ENCODE assay signal across 8 mouse cellular contexts in genomic region chr4:81442078-81442981, GRCm38 (mm10). TPM values are rescaled to one million over a fixed set of nuclear protein-coding genes. Genes with fewer than 3 reads are reported as not detected.
DNase-seq lines count a peak whose midpoint lies in the region; ATAC-seq and TF ChIP-seq lines count a peak whose summit lies in the region.

Gene Mpdz, minus strand, starts transcription at chr4:81442815.

- H3K9me3 ChIP-seq in hindbrain, embryonic 16.5 days (ENCODE audit: control insufficient read depth, low read length), result no peaks in the 10 kb centered on the region

- peak within 1 kb of the TSS; percentile 75 for H3K27ac ChIP-seq in hindbrain, embryonic 16.5 days (ENCODE audit: low read depth, low read length)
- peak within 1 kb of the TSS; percentile 83 for H3K27ac ChIP-seq in left cerebral cortex, adult 2 months

- no peak for TF ChIP-seq CTCF in left cerebral cortex, adult 2 months (IDR thresholded peaks at IDR 0.05)

- no peaks in the 10 kb centered on the region for H3K27me3 ChIP-seq in hindbrain, embryonic 16.5 days (replicated peaks; ENCODE audit: control insufficient read depth, insufficient read depth, low read length)

- H3K4me3 ChIP-seq in hindbrain, embryonic 16.5 days (ENCODE audit: low read length), result peak within 1 kb of the TSS; percentile 88
- H3K4me3 ChIP-seq in left cerebral cortex, adult 2 months, result peak within 1 kb of the TSS; percentile 92

- peak within 1 kb of the TSS; percentile 91 for H3K9ac ChIP-seq in hindbrain, embryonic 16.5 days (ENCODE audit: low read depth, low read length)

- H3K4me2 ChIP-seq in hindbrain, embryonic 16.5 days (ENCODE audit: low read length), result peak within 1 kb of the TSS; percentile 67

- WGBS in hindbrain, embryonic 16.5 days, result under 1% methylated on average over 89 of the region's 97 CpGs

- peak; percentile 95 for ATAC-seq in hindbrain, embryonic 16.5 days

- intact Hi-C loops in gastrocnemius, postnatal 14 days (cut with DNase I; ENCODE audit: low total_unique reads), result no loop called here
- intact Hi-C loops in left cerebral cortex, adult 2 months (cut with DNase I), result no loop called here

- no peaks in the 10 kb centered on the region for H3K36me3 ChIP-seq in hindbrain, embryonic 16.5 days (ENCODE audit: control insufficient read depth, insufficient read depth, low read length)

- peak; percentile 90 for DNase-seq in adrenal gland, adult 2 months
- DNase-seq in embryo, embryonic 10.5 days (ENCODE audit: low spot score), result peak; percentile 83
- DNase-seq in gastrocnemius, postnatal 14 days, result peak; percentile 78
- DNase-seq in left cerebral cortex, adult 2 months (ENCODE audit: extremely low spot score in 1 of 2, low spot score in 2 of 2), result peak; percentile 60 to 69
- peak; percentile 57 for DNase-seq in lung, postnatal 36 days
- DNase-seq in right cerebral cortex, postnatal 14 days, result peak; percentile 58
- no peak for DNase-seq in spleen, postnatal 4 days (ENCODE audit: low spot score in 2 of 2)

- H3K4me1 ChIP-seq in hindbrain, embryonic 16.5 days (ENCODE audit: control insufficient read depth, insufficient read depth, low read depth, low read length), result peaks cover 4% of the 10 kb centered on the region

RNA-seq across cellular contexts. Expression of gene Mpdz, which starts in this region (rescaled TPM):
- 100 to 1,000 TPM in 1 of 2 experiments, 10 to 100 TPM in 1; 95.2 to 101 TPM for total RNA-seq in adrenal gland, adult 2 months (2021)
- 12.6 and 15.9 TPM in 2 replicates for polyA plus RNA-seq in adrenal gland, adult 2 months (2012; rRNA removed)
- total RNA-seq in gastrocnemius, postnatal 14 days (2021), result 10 to 100 TPM; 34.9 to 46.6 TPM
- 11.7 and 13.7 TPM in 2 replicates for polyA plus RNA-seq in hindbrain, embryonic 16.5 days (2015; fragmentation: Nextera tagmentation; extraction: Ambion mirVana)
- total RNA-seq in left cerebral cortex, adult 2 months (2021), result 10 to 100 TPM; 60.2 to 64.0 TPM

Comparison
In these comparisons a context has a peak if more than half of its experiments do, and no peak if none do; other contexts are left out.
1. DNase-seq: peak in adrenal gland, adult 2 months (single experiment), embryo, embryonic 10.5 days (single experiment), gastrocnemius, postnatal 14 days (single experiment), left cerebral cortex, adult 2 months (2 of 2), lung, postnatal 36 days (single experiment) and right cerebral cortex, postnatal 14 days (single experiment); none in spleen, postnatal 4 days (0 of 2).